Comparison of ENCODE assay signal across 15 mouse cellular contexts in genomic region chr1:128539555-128539954, GRCm38 (mm10). TPM values are rescaled to one million over a fixed set of nuclear protein-coding genes. Genes with fewer than 3 reads are reported as not detected.
DNase-seq lines count a peak whose midpoint lies in the region; ATAC-seq lines count a peak whose summit lies in the region.
"Had no signal": no experiment of that assay in that cellular context is flagged by ENCODE, and none has a peak within 500 bp of the region (broad histone marks: within the 10 kb centered on the region; RNA-seq: fewer than 3 reads in every experiment).

No protein-coding gene starts in this region.

- H3K36me3 ChIP-seq in neural tube, embryonic 12.5 days = no peaks in the 10 kb centered on the region
- no peaks in the 10 kb centered on the region for H3K36me3 ChIP-seq in hindbrain, embryonic 13.5 days
- no peaks in the 10 kb centered on the region for H3K36me3 ChIP-seq in midbrain, embryonic 12.5 days
- H3K36me3 ChIP-seq in neural tube, embryonic 15.5 days = no peaks in the 10 kb centered on the region
- H3K36me3 ChIP-seq: embryonic facial prominence, embryonic 13.5 days; limb, embryonic 10.5 days had no signal

- peak; percentile 8; the same call in 1 of the 2 replicates for ATAC-seq in neural tube, embryonic 12.5 days (ENCODE audit: low FRiP score, low read depth)
- ATAC-seq in hindbrain, embryonic 13.5 days (ENCODE audit: low FRiP score) = no peak
- ATAC-seq in midbrain, embryonic 12.5 days (ENCODE audit: low FRiP score, low read depth) = no peak; the same call in 1 of the 2 replicates
- ATAC-seq in neural tube, embryonic 15.5 days (ENCODE audit: low FRiP score) = no peak
- ATAC-seq: liver, postnatal 0 days had no signal

- no peak for DNase-seq in neural tube, embryonic 10.5 days (ENCODE audit: extremely low spot score, low spot score)
- no peak for DNase-seq in kidney, adult 11 months
- no peak for DNase-seq in layer of hippocampus, adult 8-10 months (ENCODE audit: low spot score in 2 of 2)
- DNase-seq in layer of hippocampus, adult 9-11 months = no peak
- DNase-seq: cerebellum, adult 9-11 months; gastrocnemius, postnatal 36 days; kidney, adult 18-20 months; kidney, postnatal 10 days had no signal

- H3K9me3 ChIP-seq in neural tube, embryonic 12.5 days = no peaks in the 10 kb centered on the region
- H3K9me3 ChIP-seq in hindbrain, embryonic 13.5 days = no peaks in the 10 kb centered on the region
- H3K9me3 ChIP-seq in midbrain, embryonic 12.5 days = no peaks in the 10 kb centered on the region
- H3K9me3 ChIP-seq in neural tube, embryonic 15.5 days (replicated peaks) = no peaks in the 10 kb centered on the region
- H3K9me3 ChIP-seq: embryonic facial prominence, embryonic 13.5 days; limb, embryonic 10.5 days had no signal

- H3K4me1 ChIP-seq in neural tube, embryonic 12.5 days = no peaks in the 10 kb centered on the region
- H3K4me1 ChIP-seq in hindbrain, embryonic 13.5 days (replicated peaks) = peaks cover 19% of the 10 kb centered on the region
- peaks cover 15% of the 10 kb centered on the region; the same call in 1 of the 2 replicates for H3K4me1 ChIP-seq in midbrain, embryonic 12.5 days
- peaks cover 11% of the 10 kb centered on the region for H3K4me1 ChIP-seq in neural tube, embryonic 15.5 days
- H3K4me1 ChIP-seq: embryonic facial prominence, embryonic 13.5 days; limb, embryonic 10.5 days had no signal

- 67% methylated on average over 10 of the region's 10 CpGs for WGBS in neural tube, embryonic 12.5 days
- WGBS in hindbrain, embryonic 13.5 days = 30% methylated on average over 10 of the region's 10 CpGs
- 44% methylated on average over 10 of the region's 10 CpGs for WGBS in midbrain, embryonic 12.5 days
- 39% methylated on average over 10 of the region's 10 CpGs for WGBS in neural tube, embryonic 15.5 days

- no peaks in the 10 kb centered on the region for H3K27me3 ChIP-seq in neural tube, embryonic 12.5 days (replicated peaks)
- no peaks in the 10 kb centered on the region for H3K27me3 ChIP-seq in hindbrain, embryonic 13.5 days
- H3K27me3 ChIP-seq in midbrain, embryonic 12.5 days = 0 out of 2 replicates have a peak, but pooled peaks cover under 1% of the 10 kb centered on the region
- no peaks in the 10 kb centered on the region for H3K27me3 ChIP-seq in neural tube, embryonic 15.5 days (replicated peaks)
- H3K27me3 ChIP-seq: embryonic facial prominence, embryonic 13.5 days had no signal

- H3K4me2 ChIP-seq in neural tube, embryonic 12.5 days (replicated peaks) = no peak overlapping the region
- H3K4me2 ChIP-seq in hindbrain, embryonic 13.5 days = no peak overlapping the region
- H3K4me2 ChIP-seq in midbrain, embryonic 12.5 days (replicated peaks) = peak overlapping the region; percentile 7; the same call in 1 of the 2 replicates
- H3K4me2 ChIP-seq in neural tube, embryonic 15.5 days = peak overlapping the region; percentile 11; the same call in 1 of the 2 replicates
- H3K4me2 ChIP-seq: embryonic facial prominence, embryonic 13.5 days had no signal

- H3K9ac ChIP-seq in neural tube, embryonic 12.5 days = no peak overlapping the region
- 0 out of 2 replicates have a peak overlapping the region, but pooled peaks have one; percentile 30 for H3K9ac ChIP-seq in hindbrain, embryonic 13.5 days
- no peak overlapping the region for H3K9ac ChIP-seq in midbrain, embryonic 12.5 days (replicated peaks)
- H3K9ac ChIP-seq in neural tube, embryonic 15.5 days (replicated peaks) = no peak overlapping the region
- H3K9ac ChIP-seq: embryonic facial prominence, embryonic 13.5 days; liver, postnatal 0 days had no signal

- H3K4me3 ChIP-seq in neural tube, embryonic 12.5 days = no peak overlapping the region
- no peak overlapping the region for H3K4me3 ChIP-seq in hindbrain, embryonic 13.5 days
- H3K4me3 ChIP-seq in midbrain, embryonic 12.5 days = no peak overlapping the region
- H3K4me3 ChIP-seq in neural tube, embryonic 15.5 days (replicated peaks) = no peak overlapping the region
- H3K4me3 ChIP-seq: embryonic facial prominence, embryonic 13.5 days; limb, embryonic 10.5 days had no signal

- no peak overlapping the region for H3K27ac ChIP-seq in neural tube, embryonic 12.5 days
- peak overlapping the region; percentile 55 for H3K27ac ChIP-seq in hindbrain, embryonic 13.5 days
- H3K27ac ChIP-seq in midbrain, embryonic 12.5 days (replicated peaks) = peak overlapping the region; percentile 62
- H3K27ac ChIP-seq in neural tube, embryonic 15.5 days (replicated peaks) = no peak overlapping the region
- H3K27ac ChIP-seq: embryonic facial prominence, embryonic 13.5 days; limb, embryonic 10.5 days had no signal

RNA-seq across cellular contexts. Expression of gene Cxcr4, which starts 52.5 kb away (rescaled TPM):
- polyA plus RNA-seq in neural tube, embryonic 12.5 days (2016; fragmentation: Nextera tagmentation; extraction: Ambion mirVana) = 11.7 and 12.0 TPM in 2 replicates
- 15.4 and 15.5 TPM in 2 replicates for polyA plus RNA-seq in hindbrain, embryonic 13.5 days (2015; fragmentation: Nextera tagmentation; extraction: Ambion mirVana)
- 18.9 and 19.4 TPM in 2 replicates for polyA plus RNA-seq in midbrain, embryonic 12.5 days (2016; fragmentation: Nextera tagmentation; extraction: Ambion mirVana)
- polyA plus RNA-seq in neural tube, embryonic 15.5 days (2015; fragmentation: Nextera tagmentation; extraction: Ambion mirVana) = 4.2 and 5.5 TPM in 2 replicates
- total RNA-seq in layer of hippocampus, adult 8-10 months (2022) = 1 to 10 TPM; 2.8 to 6.0 (median 5.6) TPM

Comparison
In these comparisons a context has a peak if more than half of its experiments do, and no peak if none do; other contexts are left out.
1. H3K4me2 ChIP-seq: peak in midbrain, embryonic 12.5 days (single experiment) and neural tube, embryonic 15.5 days (single experiment); none in neural tube, embryonic 12.5 days (single experiment) and hindbrain, embryonic 13.5 days (single experiment).
2. H3K27ac ChIP-seq: peak in hindbrain, embryonic 13.5 days (single experiment) and midbrain, embryonic 12.5 days (single experiment); none in neural tube, embryonic 12.5 days (single experiment) and neural tube, embryonic 15.5 days (single experiment).